Mouse (Mus musculus) liver, postnatal 0 days (tissue): ENCODE data around the gene 2410004P03Rik.

Source experiments
- CTCF ChIP-seq: sonication (generic); IDR thresholded peaks from 2 replicates; pipeline ENCODE4 v1.5.1; 2016; ENCODE audit warnings: antibody characterized with exemption, low read depth
- EP300 ChIP-seq: IDR thresholded peaks from 2 replicates; pipeline ENCODE4 v1.6.1; 2016; ENCODE audit warnings: antibody characterized with exemption, low read depth, mild to moderate bottlenecking

DNA sequence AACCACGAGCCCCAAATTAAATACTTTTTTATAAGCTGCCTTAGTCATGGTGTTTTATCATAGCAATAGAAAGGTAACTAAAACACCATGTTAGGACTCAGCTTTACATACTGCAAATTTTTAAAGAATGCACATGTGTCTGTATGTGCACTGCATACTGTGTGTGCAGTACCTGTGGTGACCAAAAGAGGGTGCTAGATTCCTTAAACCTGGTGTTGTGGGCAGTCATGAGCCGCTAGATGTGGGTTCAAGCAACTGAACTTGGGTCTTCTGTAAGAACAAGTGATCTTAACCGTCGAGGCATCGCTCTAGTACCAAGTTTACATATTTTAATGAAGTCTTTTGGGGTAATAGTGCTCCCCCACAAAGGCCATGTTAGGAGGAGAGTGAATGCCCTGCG, 2.1 kb downstream of the 2410004P03Rik start:
- TF ChIP-seq CTCF (peak; percentile 36; the same call in 1 of the 2 replicates), EP300 (no peak)
